Mouse (Mus musculus): Measurements from ENCODE around the gene Atp13a2. TPM values are rescaled to one million over a fixed set of nuclear protein-coding genes. Genes with fewer than 3 reads are reported as not detected.

Atp13a2 gene
- polyA plus RNA-seq, 2 experiments: 43.7 to 74.6 TPM

- Histone ChIP-seq H3K9ac (ENCODE audit: low read depth, low read length, severe bottlenecking) (peak overlapping the region; percentile 78), H3K4me3 (replicated peaks; ENCODE audit: low read length) (peak overlapping the region; percentile 86), H3K27ac (replicated peaks; ENCODE audit: low read depth, low read length) (no peak overlapping the region), H3K27me3 (ENCODE audit: control insufficient read depth, insufficient read depth, low read length) (no peaks in the 10 kb centered on the region), H3K4me1 (ENCODE audit: control insufficient read depth, insufficient read depth, low read length) (peaks cover 15% of the 10 kb centered on the region), H3K4me2 (replicated peaks; ENCODE audit: low read depth, low read length, severe bottlenecking) (peak overlapping the region; percentile 82), H3K36me3 (ENCODE audit: control insufficient read depth, insufficient read depth, low read length) (peaks cover 3% of the 10 kb centered on the region), H3K9me3 (ENCODE audit: control insufficient read depth, low read length) (no peaks in the 10 kb centered on the region)
- 21% methylated on average over 7 of the region's 7 CpGs for WGBS
- no peak for TF ChIP-seq POLR2A (IDR thresholded peaks at IDR 0.05; ENCODE audit: borderline replicate concordance, extremely low read depth, insufficient read depth, insufficient read length)
- ATAC-seq (ENCODE audit: low FRiP score, low read depth): no peak
- DNase-seq (ENCODE audit: low spot score): no peak
These were observed 803 bp downstream of the Atp13a2 start for GRCm38 (mm10) chr4:140987476-140987875.

- peaks cover 9% of the 10 kb centered on the region for H3K4me1 ChIP-seq (ENCODE audit: control insufficient read depth, insufficient read depth, low read length)
- H3K9ac ChIP-seq (ENCODE audit: low read depth, low read length, severe bottlenecking): no peak overlapping the region
- WGBS: 58% methylated on average over 7 of the region's 7 CpGs
- no peaks in the 10 kb centered on the region for H3K27me3 ChIP-seq (ENCODE audit: control insufficient read depth, insufficient read depth, low read length)
- H3K9me3 ChIP-seq (ENCODE audit: control insufficient read depth, low read length): no peaks in the 10 kb centered on the region
- no peak overlapping the region for H3K4me2 ChIP-seq (replicated peaks; ENCODE audit: low read depth, low read length, severe bottlenecking)
- H3K36me3 ChIP-seq (ENCODE audit: control insufficient read depth, insufficient read depth, low read length): peaks cover 15% of the 10 kb centered on the region
- no peak for TF ChIP-seq POLR2A (IDR thresholded peaks at IDR 0.05; ENCODE audit: borderline replicate concordance, extremely low read depth, insufficient read depth, insufficient read length)
- DNase-seq (ENCODE audit: low spot score) (no peak), ATAC-seq (ENCODE audit: low FRiP score, low read depth) (no peak)
- no peak overlapping the region for H3K4me3 ChIP-seq (replicated peaks; ENCODE audit: low read length)
- no peak overlapping the region for H3K27ac ChIP-seq (replicated peaks; ENCODE audit: low read depth, low read length)
These were observed 2.1 kb downstream of the Atp13a2 start for GRCm38 (mm10) chr4:140988706-140989290.

GRCm38 (mm10) chr4:140989447-140989846 lies 2.8 kb downstream of the Atp13a2 start:
- Histone ChIP-seq H3K4me3 (replicated peaks; ENCODE audit: low read length) (no peak overlapping the region), H3K4me1 (ENCODE audit: control insufficient read depth, insufficient read depth, low read length) (peaks cover 9% of the 10 kb centered on the region), H3K9ac (ENCODE audit: low read depth, low read length, severe bottlenecking) (no peak overlapping the region), H3K9me3 (ENCODE audit: control insufficient read depth, low read length) (no peaks in the 10 kb centered on the region), H3K27ac (replicated peaks; ENCODE audit: low read depth, low read length) (no peak overlapping the region), H3K27me3 (ENCODE audit: control insufficient read depth, insufficient read depth, low read length) (no peaks in the 10 kb centered on the region), H3K4me2 (replicated peaks; ENCODE audit: low read depth, low read length, severe bottlenecking) (no peak overlapping the region), H3K36me3 (ENCODE audit: control insufficient read depth, insufficient read depth, low read length) (peaks cover 21% of the 10 kb centered on the region)
- no peak for TF ChIP-seq POLR2A (IDR thresholded peaks at IDR 0.05; ENCODE audit: borderline replicate concordance, extremely low read depth, insufficient read depth, insufficient read length)
- DNase-seq (ENCODE audit: low spot score) (no peak), ATAC-seq (ENCODE audit: low FRiP score, low read depth) (no peak)
- 92% methylated on average over 14 of the region's 14 CpGs for WGBS

GRCm38 (mm10) chr4:140992215-140992614 lies 5.5 kb downstream of the Atp13a2 start:
- H3K36me3 ChIP-seq (ENCODE audit: control insufficient read depth, insufficient read depth, low read length): peaks cover 47% of the 10 kb centered on the region

GRCm38 (mm10) chr4:140993846-140994245 lies 7.2 kb downstream of the Atp13a2 start:
- 84% methylated on average over 8 of the region's 8 CpGs for WGBS
- no peak for TF ChIP-seq POLR2A (IDR thresholded peaks at IDR 0.05; ENCODE audit: borderline replicate concordance, extremely low read depth, insufficient read depth, insufficient read length)
- no peaks in the 10 kb centered on the region for H3K9me3 ChIP-seq (ENCODE audit: control insufficient read depth, low read length)
- H3K4me3 ChIP-seq (replicated peaks; ENCODE audit: low read length): no peak overlapping the region
- H3K36me3 ChIP-seq (ENCODE audit: control insufficient read depth, insufficient read depth, low read length): peaks cover 59% of the 10 kb centered on the region
- no peaks in the 10 kb centered on the region for H3K27me3 ChIP-seq (ENCODE audit: control insufficient read depth, insufficient read depth, low read length)
- no peaks in the 10 kb centered on the region for H3K4me1 ChIP-seq (ENCODE audit: control insufficient read depth, insufficient read depth, low read length)
- no peak overlapping the region for H3K9ac ChIP-seq (ENCODE audit: low read depth, low read length, severe bottlenecking)
- no peak overlapping the region for H3K27ac ChIP-seq (replicated peaks; ENCODE audit: low read depth, low read length)
- H3K4me2 ChIP-seq (replicated peaks; ENCODE audit: low read depth, low read length, severe bottlenecking): no peak overlapping the region
- ATAC-seq (ENCODE audit: low FRiP score, low read depth) (no peak), DNase-seq (ENCODE audit: low spot score) (no peak)

More at GRCm38 (mm10) chr4:140992215-140992614, 5.5 kb downstream of the Atp13a2 start:
- H3K27me3 ChIP-seq (ENCODE audit: control insufficient read depth, insufficient read depth, low read length): no peaks in the 10 kb centered on the region
- H3K4me2 ChIP-seq (replicated peaks; ENCODE audit: low read depth, low read length, severe bottlenecking): no peak overlapping the region
- H3K27ac ChIP-seq (replicated peaks; ENCODE audit: low read depth, low read length): no peak overlapping the region
- TF ChIP-seq POLR2A (IDR thresholded peaks at IDR 0.05; ENCODE audit: borderline replicate concordance, extremely low read depth, insufficient read depth, insufficient read length): no peak
- H3K9ac ChIP-seq (ENCODE audit: low read depth, low read length, severe bottlenecking): no peak overlapping the region
- no peaks in the 10 kb centered on the region for H3K9me3 ChIP-seq (ENCODE audit: control insufficient read depth, low read length)
- ATAC-seq (ENCODE audit: low FRiP score, low read depth) (no peak), DNase-seq (ENCODE audit: low spot score) (no peak)
- no peak overlapping the region for H3K4me3 ChIP-seq (replicated peaks; ENCODE audit: low read length)
- peaks cover 6% of the 10 kb centered on the region for H3K4me1 ChIP-seq (ENCODE audit: control insufficient read depth, insufficient read depth, low read length)
- WGBS: 83% methylated on average over 20 of the region's 20 CpGs

Measured in limb, embryonic 14.5 days (tissue).